Mouse (Mus musculus): ENCODE measurements at regions not wholly inside any gene's neighbourhood (a gene's known extent, or its start where the extent isn't known, plus 50 kb on each side); places are given as distances from the start of the nearest gene placed in this dataset.
"Not testable (repeated sequence)": the region's sequence is repeated elsewhere in the genome, so short reads cannot be mapped to it uniquely, and the experiment has no call there.

DNA sequence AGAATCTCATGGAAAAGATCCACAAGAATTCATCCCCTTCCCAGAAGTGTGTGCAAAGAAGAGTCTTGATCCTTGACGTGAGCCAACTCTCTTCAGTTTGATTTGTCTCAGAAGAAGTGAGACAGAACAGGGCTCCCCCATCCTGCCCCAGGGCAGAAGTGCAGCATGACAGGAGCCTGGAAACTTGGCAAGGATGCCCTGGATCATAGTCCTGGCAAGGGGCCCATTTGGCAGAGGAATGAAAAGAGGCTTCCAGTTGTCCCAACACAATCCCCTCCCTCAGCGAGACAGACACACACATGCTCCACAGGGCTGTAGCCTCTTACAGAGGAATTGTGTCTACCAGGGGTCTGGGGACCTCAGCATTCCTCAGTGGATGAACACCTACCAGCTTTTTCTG, 102.7 kb downstream of the Ptpn20 start:
- DNase-seq, result peak; percentile 7

- no peak for DNase-seq
These were observed 105.2 kb downstream of the Ptpn20 start for GRCm38 (mm10) chr14:33694224-33694623.

DNA sequence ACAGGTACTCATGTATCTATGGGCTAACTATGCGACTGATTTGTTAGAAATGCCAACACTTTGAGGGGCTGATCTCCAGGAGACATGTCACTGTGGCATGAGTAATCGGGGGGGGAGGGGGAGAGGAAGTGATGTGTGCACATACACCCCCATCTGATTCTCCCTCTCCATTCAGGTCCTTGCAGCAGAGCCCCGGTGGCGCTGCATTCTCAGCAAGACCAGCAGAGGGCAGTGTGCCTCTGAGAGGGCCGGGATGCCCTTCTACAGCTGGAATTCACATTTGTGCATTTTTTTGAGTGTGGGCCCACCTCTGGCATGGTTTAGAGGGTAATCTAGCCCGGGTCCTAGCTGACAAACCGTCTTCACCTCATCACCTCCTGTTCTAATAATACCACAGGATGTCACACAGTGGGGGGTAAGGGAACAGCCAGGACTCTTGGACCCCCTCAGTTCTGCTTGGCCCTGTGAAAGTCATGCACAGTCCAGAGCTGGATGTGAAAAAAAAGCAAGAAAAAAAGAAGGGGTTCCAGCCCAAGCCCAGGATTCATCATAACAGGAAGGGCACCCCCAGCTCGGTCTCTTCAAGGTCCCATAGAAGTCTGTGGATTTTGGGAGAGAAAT, 106.5 kb downstream of the Ptpn20 start:
- DNase-seq, result no peak

DNA sequence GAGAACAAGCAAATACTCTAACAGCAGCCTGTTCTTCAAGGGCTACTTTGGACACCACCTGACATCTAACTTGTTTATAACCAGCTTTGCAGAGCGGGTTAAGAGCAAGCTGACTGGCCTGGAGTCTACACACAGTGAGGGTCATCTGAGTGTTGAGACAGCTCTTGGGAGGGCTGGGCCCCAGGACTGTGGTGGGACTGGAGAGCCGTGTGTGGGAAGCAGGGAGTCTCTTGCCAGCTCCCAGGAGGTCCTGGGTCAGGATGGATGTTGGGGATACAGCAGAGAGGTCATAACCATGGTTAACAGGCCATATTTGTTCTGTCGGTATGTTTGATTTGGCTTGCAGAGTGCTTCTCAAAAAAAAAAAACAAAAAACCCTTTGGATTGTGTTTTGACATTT, 107.8 kb downstream of the Ptpn20 start:
- no peak for DNase-seq

DNA sequence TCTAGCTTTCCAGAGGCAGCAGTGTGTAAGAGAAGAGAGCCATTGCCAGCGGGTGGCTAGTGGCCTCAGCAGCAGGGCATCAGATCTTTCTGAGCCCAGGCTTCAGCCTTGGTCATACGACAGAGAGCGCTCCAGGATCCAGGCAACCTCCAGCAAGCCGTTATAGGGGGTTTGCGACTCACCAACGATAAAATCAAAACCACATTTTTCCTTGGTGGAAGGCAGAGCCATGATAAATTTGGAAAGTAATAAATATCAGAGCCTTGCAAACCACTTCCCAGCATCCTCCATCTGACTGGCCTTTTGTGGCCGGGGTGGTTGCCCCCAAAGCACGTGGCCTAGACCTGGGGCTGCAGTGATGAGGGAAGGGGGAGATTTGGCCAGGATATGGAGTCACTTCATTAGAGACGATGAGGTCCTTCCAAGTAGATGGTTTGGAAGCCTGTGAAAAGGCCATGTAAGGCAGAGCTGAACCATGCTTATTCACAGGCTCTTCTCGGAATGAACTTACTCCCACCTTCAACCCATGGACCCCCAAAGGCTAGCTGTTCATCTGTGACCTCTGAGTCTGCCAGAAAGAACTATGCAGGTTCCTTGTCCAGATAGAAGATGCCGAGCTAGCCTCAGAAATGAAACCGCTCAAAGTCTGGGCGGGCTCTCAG, 110.9 kb downstream of the Ptpn20 start:
- DNase-seq, result no peak

- DNase-seq, result no peak
These were observed 118.8 kb downstream of the Ptpn20 start for GRCm38 (mm10) chr14:33707661-33708297.

DNA sequence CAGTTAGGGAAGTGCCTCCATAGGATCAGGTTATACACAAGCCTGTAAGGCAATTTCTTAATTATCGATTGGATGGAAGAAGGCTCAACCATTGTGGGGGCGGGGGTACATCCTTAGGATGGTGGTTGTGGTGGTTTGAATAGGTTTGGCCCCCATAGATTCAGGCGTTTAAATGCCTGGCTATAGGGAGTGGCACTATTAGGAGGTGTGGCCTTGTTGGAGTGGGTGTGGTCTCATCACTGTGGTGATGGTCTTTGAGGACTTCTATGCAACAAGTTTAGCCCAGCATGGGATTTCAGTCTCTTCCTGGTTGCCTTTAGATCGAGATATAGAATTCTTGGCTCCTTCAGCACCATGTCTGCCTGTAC, 119.3 kb downstream of the Ptpn20 start:
- no peak for DNase-seq

- DNase-seq, result no peak
These were observed 123.5 kb downstream of the Ptpn20 start for GRCm38 (mm10) chr14:33712458-33712857.

DNA sequence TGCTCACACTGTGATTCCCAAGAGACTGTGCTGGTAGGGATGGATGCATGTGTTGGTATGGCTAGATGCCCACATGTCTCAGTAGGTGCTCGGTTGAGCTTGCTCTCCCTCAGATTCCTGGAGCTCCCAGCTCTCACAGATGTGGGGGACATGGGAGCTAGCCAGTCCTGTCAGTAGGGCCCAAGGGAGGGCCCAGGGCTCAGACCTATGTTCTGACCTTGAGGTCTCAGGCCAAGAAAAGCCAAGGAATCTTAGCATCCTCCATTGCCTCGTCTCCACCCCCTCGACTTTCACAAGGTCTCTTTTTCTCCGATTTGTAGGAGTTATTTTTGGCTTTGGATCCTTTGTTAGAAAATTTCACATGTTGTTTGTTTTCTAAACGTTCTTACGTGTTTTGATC, 130.6 kb downstream of the Ptpn20 start:
- DNase-seq, result no peak

- DNase-seq, result not testable (repeated sequence)
These were observed 133.6 kb downstream of the Ptpn20 start for GRCm38 (mm10) chr14:33722379-33723145.

GRCm38 (mm10) chr14:33726500-33726899, 137.5 kb downstream of the Ptpn20 start:
- DNase-seq, result no peak

- DNase-seq, result no peak
These were observed 140.3 kb downstream of the Ptpn20 start for GRCm38 (mm10) chr14:33729115-33729884.

- no peak for DNase-seq
These were observed 143.7 kb downstream of the Ptpn20 start for GRCm38 (mm10) chr14:33732698-33733097.

DNA sequence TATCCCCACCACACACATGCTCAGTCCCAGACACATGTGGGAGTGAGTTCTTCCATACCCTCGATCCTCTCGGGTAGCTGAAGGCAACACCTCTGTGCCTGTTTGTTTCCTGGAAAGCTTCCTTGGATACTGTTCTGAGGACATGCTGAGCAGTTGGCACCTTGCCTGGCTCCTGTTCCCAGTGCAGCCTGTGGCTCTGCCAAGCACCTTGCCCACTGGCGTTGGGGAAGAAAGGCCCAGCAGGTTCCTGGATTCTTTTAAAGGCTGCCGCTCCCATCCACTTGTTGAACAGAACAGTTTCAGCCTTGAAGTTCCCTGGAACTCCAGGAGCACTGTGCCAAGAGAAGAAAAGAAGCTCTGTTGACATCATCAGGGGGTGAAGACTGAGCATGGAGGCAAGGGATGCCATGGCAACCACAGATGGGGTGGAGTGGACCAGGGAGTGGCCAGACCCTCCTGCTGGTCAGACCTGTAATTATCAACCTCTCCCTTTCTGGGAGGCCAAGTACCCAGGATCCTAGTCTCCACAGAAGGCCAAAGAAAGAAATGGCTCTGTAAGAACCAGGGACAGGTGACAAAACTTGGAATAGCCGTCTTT, 145.5 kb downstream of the Ptpn20 start:
- peak; percentile 50 for DNase-seq

DNA sequence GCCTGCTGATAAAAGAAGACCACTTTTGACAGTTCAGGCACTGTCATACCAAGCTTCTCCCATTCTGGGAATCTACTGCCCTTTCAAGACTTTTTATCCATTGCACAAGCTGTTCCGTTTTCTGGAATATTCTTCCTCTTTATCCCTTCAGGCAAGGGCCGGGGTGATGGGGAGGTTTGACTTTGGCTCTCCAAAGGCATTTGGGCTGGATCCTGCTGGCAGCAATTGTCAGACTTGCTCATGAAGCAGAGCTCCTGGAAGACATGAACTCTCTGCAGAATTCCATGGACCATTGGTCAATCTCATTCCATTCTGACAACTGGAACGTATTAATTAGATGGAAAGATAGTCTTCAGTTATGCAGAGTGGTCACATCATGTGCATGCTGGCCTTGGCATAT, 146.6 kb downstream of the Ptpn20 start:
- DNase-seq, result no peak

DNA sequence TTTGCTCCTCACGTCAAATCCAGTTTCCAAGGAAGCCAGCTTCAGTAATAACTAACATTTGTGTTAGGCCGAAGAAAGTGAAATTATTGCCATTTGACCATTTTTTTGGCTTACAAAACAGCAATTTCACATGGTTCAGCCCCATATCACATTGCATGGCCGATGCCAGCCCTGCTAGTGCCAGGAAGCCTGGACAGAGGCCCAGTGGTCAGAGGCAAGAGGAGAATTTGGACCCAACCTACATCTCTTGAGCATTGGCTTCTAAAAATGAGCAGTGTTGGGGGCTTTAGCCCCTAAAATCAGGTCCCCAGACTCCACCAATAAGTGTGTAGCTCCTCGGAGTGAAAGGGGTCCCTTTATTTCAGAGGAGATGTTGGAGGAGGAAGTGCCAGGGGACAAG, 157.2 kb downstream of the Ptpn20 start:
- peak; percentile 8 for DNase-seq

GRCm38 (mm10) chr14:33759656-33760055, 163.7 kb upstream of the Gdf10 start:
- no peak for DNase-seq

GRCm38 (mm10) chr14:33763641-33764046, 159.7 kb upstream of the Gdf10 start:
- DNase-seq, result no peak

DNA sequence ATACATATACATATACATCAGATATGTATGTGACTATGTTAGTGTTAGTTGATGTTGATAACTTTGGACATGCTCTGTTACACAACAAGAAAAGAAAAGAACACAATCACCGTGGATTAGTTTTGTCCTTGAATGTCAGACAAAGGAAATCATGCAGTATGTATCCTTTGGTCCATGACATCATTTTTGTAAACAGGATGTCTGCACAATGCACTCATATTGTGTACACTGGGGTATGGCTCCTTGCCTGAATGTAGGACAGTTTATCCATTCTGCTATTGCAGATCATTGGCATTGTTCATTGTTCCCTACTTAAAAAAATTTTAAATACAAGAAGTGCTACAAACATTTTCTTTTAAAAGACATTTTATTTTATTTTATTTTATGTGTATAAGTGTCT, 157.6 kb upstream of the Gdf10 start:
- DNase-seq, result no peak

DNA sequence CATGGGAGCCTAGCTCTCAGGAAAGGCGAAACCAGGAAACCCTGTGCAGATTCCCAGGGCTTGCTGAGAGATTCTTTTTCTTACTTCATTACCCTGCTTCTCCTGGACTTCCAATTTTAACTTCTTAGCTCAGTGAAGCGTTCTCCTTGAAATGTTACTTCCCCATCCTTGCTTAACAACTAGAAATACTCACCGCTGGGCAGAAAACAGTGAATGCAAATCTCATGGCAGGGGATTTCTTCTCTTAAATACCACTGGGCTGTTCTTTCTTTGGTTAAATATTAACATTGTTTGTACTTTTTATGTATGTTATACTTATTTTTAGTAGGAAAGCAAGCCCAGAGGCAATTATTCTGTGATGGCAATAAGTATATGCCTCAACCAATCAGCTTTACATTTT, 151.0 kb upstream of the Gdf10 start:
- no peak for DNase-seq

- no peak for DNase-seq
These were observed 133.8 kb upstream of the Gdf10 start for GRCm38 (mm10) chr14:33789556-33789955.

GRCm38 (mm10) chr14:33794262-33794661, 129.1 kb upstream of the Gdf10 start:
- no peak for DNase-seq
